Mouse (Mus musculus) neural tube, embryonic 15.5 days (tissue): ENCODE measurements at regions not wholly inside any gene's neighbourhood (a gene's known extent, or its start where the extent isn't known, plus 50 kb on each side); places are given as distances from the start of the nearest gene placed in this dataset.

ENCODE experiments used
- ATAC-seq: fragments of 200-750 bp; cut with Nextera tagmentation; 2 replicates; pipeline ENCODE4 v1.8.0; 2017; ENCODE audit warnings: mild to moderate bottlenecking, moderate TSS enrichment, moderate library complexity; ENCODE audit not compliant: low FRiP score
- H3K27ac ChIP-seq: fragments of 300-500 bp; sonication (generic); replicated peaks from 2 replicates; pipeline ENCODE4 v1.5.1; 2015; ENCODE audit warnings: mild to moderate bottlenecking, inconsistent platforms
- H3K27me3 ChIP-seq: fragments of 300-500 bp; sonication (generic); replicated peaks from 2 replicates; pipeline ENCODE4 v1.6.1; 2015; ENCODE audit warnings: inconsistent platforms
- H3K36me3 ChIP-seq: fragments of 300-500 bp; sonication (generic); 2 replicates; pipeline ENCODE4 v1.6.1; 2015; ENCODE audit warnings: inconsistent platforms
- H3K4me1 ChIP-seq: fragments of 300-500 bp; sonication (generic); 2 replicates; pipeline ENCODE4 v1.6.1; 2015; ENCODE audit warnings: inconsistent platforms
- H3K4me2 ChIP-seq: fragments of 300-500 bp; sonication (generic); 2 replicates; pipeline ENCODE4 v1.6.1; 2015; ENCODE audit warnings: inconsistent platforms, mild to moderate bottlenecking, moderate library complexity
- H3K4me3 ChIP-seq: fragments of 300-500 bp; sonication (generic); replicated peaks from 2 replicates; pipeline ENCODE4 v1.5.1; 2015; ENCODE audit warnings: mild to moderate bottlenecking, inconsistent platforms
- H3K9ac ChIP-seq: fragments of 300-500 bp; sonication (generic); replicated peaks from 2 replicates; pipeline ENCODE4 v1.6.1; 2015; ENCODE audit warnings: mild to moderate bottlenecking, inconsistent platforms
- H3K9me3 ChIP-seq: fragments of 300-500 bp; sonication (generic); replicated peaks from 2 replicates; pipeline ENCODE4 v1.6.1; 2016; ENCODE audit warnings: inconsistent platforms
- WGBS: fragments of 180-500 bp; shearing (Covaris S2); methylation state at CpG from one replicate; pipeline ENCODE4 v1.1.7; 2015; ENCODE audit warnings: mixed read lengths; 5-methylcytosine and 5-hydroxymethylcytosine counted together

- Histone ChIP-seq H3K4me3 (no peak overlapping the region), H3K27me3 (no peaks in the 10 kb centered on the region), H3K4me2 (no peak overlapping the region), H3K36me3 (no peaks in the 10 kb centered on the region), H3K27ac (no peak overlapping the region), H3K4me1 (no peaks in the 10 kb centered on the region), H3K9ac (no peak overlapping the region), H3K9me3 (no peaks in the 10 kb centered on the region)
- ATAC-seq: no peak
- 55% methylated on average over 3 of the region's 3 CpGs for WGBS
These were observed 266.1 kb upstream of the Nox3 start for GRCm38 (mm10) chr17:3962176-3962575.

- no peak for ATAC-seq
- no peak overlapping the region for H3K4me2 ChIP-seq
- no peaks in the 10 kb centered on the region for H3K9me3 ChIP-seq
- H3K4me3 ChIP-seq: no peak overlapping the region
- no peak overlapping the region for H3K27ac ChIP-seq
- H3K36me3 ChIP-seq: no peaks in the 10 kb centered on the region
- H3K9ac ChIP-seq: no peak overlapping the region
- no peaks in the 10 kb centered on the region for H3K4me1 ChIP-seq
- no peaks in the 10 kb centered on the region for H3K27me3 ChIP-seq
- WGBS: 90% methylated on average over 3 of the region's 3 CpGs
These were observed 250.5 kb upstream of the Nox3 start for GRCm38 (mm10) chr17:3946540-3946939.

- no peaks in the 10 kb centered on the region for H3K9me3 ChIP-seq
- no peak overlapping the region for H3K4me2 ChIP-seq
- H3K36me3 ChIP-seq: no peaks in the 10 kb centered on the region
- ATAC-seq: no peak
- no peak overlapping the region for H3K9ac ChIP-seq
- peaks cover 12% of the 10 kb centered on the region for H3K4me1 ChIP-seq
- H3K27ac ChIP-seq: no peak overlapping the region
- no peaks in the 10 kb centered on the region for H3K27me3 ChIP-seq
- whole genome bisulfite sequencing: 82% methylated on average over 4 of the region's 4 CpGs
- H3K4me3 ChIP-seq: no peak overlapping the region
These were observed 240.3 kb upstream of the Nox3 start for GRCm38 (mm10) chr17:3936361-3936760.

GRCm38 (mm10) chr17:3933208-3933607, 237.1 kb upstream of the Nox3 start:
- Histone ChIP-seq H3K4me3 (no peak overlapping the region), H3K9me3 (no peaks in the 10 kb centered on the region), H3K27me3 (no peaks in the 10 kb centered on the region), H3K9ac (no peak overlapping the region), H3K4me1 (peaks cover 12% of the 10 kb centered on the region), H3K27ac (0 out of 2 replicates have a peak overlapping the region, but pooled peaks have one; percentile 45), H3K36me3 (no peaks in the 10 kb centered on the region), H3K4me2 (no peak overlapping the region)
- no peak for ATAC-seq
- WGBS: 14% methylated on average over 4 of the region's 4 CpGs

- peaks cover 12% of the 10 kb centered on the region for H3K4me1 ChIP-seq
- 55% methylated on average over 5 of the region's 5 CpGs for WGBS
- no peaks in the 10 kb centered on the region for H3K9me3 ChIP-seq
- no peak overlapping the region for H3K4me3 ChIP-seq
- no peak overlapping the region for H3K9ac ChIP-seq
- no peaks in the 10 kb centered on the region for H3K36me3 ChIP-seq
- no peak overlapping the region for H3K4me2 ChIP-seq
- ATAC-seq: no peak
- no peak overlapping the region for H3K27ac ChIP-seq
- no peaks in the 10 kb centered on the region for H3K27me3 ChIP-seq
These were observed 236.0 kb upstream of the Nox3 start for GRCm38 (mm10) chr17:3932071-3932470.

GRCm38 (mm10) chr17:3927106-3927505, 231.0 kb upstream of the Nox3 start:
- Histone ChIP-seq H3K27ac (no peak overlapping the region), H3K4me2 (no peak overlapping the region), H3K9ac (no peak overlapping the region), H3K36me3 (no peaks in the 10 kb centered on the region), H3K4me3 (no peak overlapping the region), H3K27me3 (no peaks in the 10 kb centered on the region), H3K4me1 (0 out of 2 replicates have a peak, but pooled peaks cover 3% of the 10 kb centered on the region), H3K9me3 (no peaks in the 10 kb centered on the region)
- 57% methylated on average over 4 of the region's 4 CpGs for WGBS
- no peak for ATAC-seq

- Histone ChIP-seq H3K4me2 (no peak overlapping the region), H3K27me3 (no peaks in the 10 kb centered on the region), H3K4me1 (no peaks in the 10 kb centered on the region), H3K9me3 (no peaks in the 10 kb centered on the region), H3K36me3 (no peaks in the 10 kb centered on the region), H3K9ac (no peak overlapping the region), H3K4me3 (no peak overlapping the region), H3K27ac (no peak overlapping the region)
- no peak for ATAC-seq
These were observed 224.2 kb upstream of the Nox3 start for GRCm38 (mm10) chr17:3920282-3920681.

GRCm38 (mm10) chr17:3892826-3893225, 196.8 kb upstream of the Nox3 start:
- H3K27me3 ChIP-seq: no peaks in the 10 kb centered on the region
- H3K4me1 ChIP-seq: no peaks in the 10 kb centered on the region
- H3K27ac ChIP-seq: no peak overlapping the region
- no peak overlapping the region for H3K9ac ChIP-seq
- WGBS: 82% methylated on average over 3 of the region's 3 CpGs
- no peak overlapping the region for H3K4me3 ChIP-seq
- no peaks in the 10 kb centered on the region for H3K36me3 ChIP-seq
- no peak for ATAC-seq
- no peak overlapping the region for H3K4me2 ChIP-seq
- no peaks in the 10 kb centered on the region for H3K9me3 ChIP-seq

GRCm38 (mm10) chr17:3883146-3883545, 187.1 kb upstream of the Nox3 start:
- no peak overlapping the region for H3K27ac ChIP-seq
- no peak overlapping the region for H3K9ac ChIP-seq
- H3K4me2 ChIP-seq: no peak overlapping the region
- H3K4me1 ChIP-seq: no peaks in the 10 kb centered on the region
- no peaks in the 10 kb centered on the region for H3K9me3 ChIP-seq
- 17% methylated on average over 1 of the region's 1 CpGs for WGBS
- no peak for ATAC-seq
- no peaks in the 10 kb centered on the region for H3K27me3 ChIP-seq
- no peaks in the 10 kb centered on the region for H3K36me3 ChIP-seq
- no peak overlapping the region for H3K4me3 ChIP-seq

- no peak overlapping the region for H3K9ac ChIP-seq
- no peaks in the 10 kb centered on the region for H3K9me3 ChIP-seq
- H3K36me3 ChIP-seq: no peaks in the 10 kb centered on the region
- no peak overlapping the region for H3K27ac ChIP-seq
- H3K4me3 ChIP-seq: no peak overlapping the region
- WGBS: 80% methylated on average over 3 of the region's 3 CpGs
- H3K4me2 ChIP-seq: no peak overlapping the region
- no peak for ATAC-seq
- no peaks in the 10 kb centered on the region for H3K27me3 ChIP-seq
- H3K4me1 ChIP-seq: no peaks in the 10 kb centered on the region
These were observed 183.0 kb upstream of the Nox3 start for GRCm38 (mm10) chr17:3879075-3879474.

- H3K27me3 ChIP-seq: no peaks in the 10 kb centered on the region
- no peak overlapping the region for H3K4me3 ChIP-seq
- H3K27ac ChIP-seq: no peak overlapping the region
- no peaks in the 10 kb centered on the region for H3K36me3 ChIP-seq
- H3K9me3 ChIP-seq: no peaks in the 10 kb centered on the region
- H3K4me2 ChIP-seq: no peak overlapping the region
- H3K9ac ChIP-seq: no peak overlapping the region
- H3K4me1 ChIP-seq: no peaks in the 10 kb centered on the region; the same call in 1 of the 2 replicates
- ATAC-seq: no peak
- WGBS: 54% methylated on average over 4 of the region's 4 CpGs
These were observed 173.6 kb upstream of the Nox3 start for GRCm38 (mm10) chr17:3869459-3870194.

- no peak overlapping the region for H3K4me2 ChIP-seq
- 16% methylated on average over 2 of the region's 2 CpGs for WGBS
- no peaks in the 10 kb centered on the region for H3K27me3 ChIP-seq
- ATAC-seq: no peak
- H3K4me1 ChIP-seq: no peaks in the 10 kb centered on the region
- no peaks in the 10 kb centered on the region for H3K36me3 ChIP-seq
- H3K4me3 ChIP-seq: no peak overlapping the region
- H3K27ac ChIP-seq: no peak overlapping the region
- H3K9me3 ChIP-seq: no peaks in the 10 kb centered on the region
- no peak overlapping the region for H3K9ac ChIP-seq
These were observed 166.3 kb upstream of the Nox3 start for GRCm38 (mm10) chr17:3862384-3862783.
